ENCODE assay signal across 33 mouse cellular contexts in genomic region chr19:56682843-56683242, GRCm38 (mm10). TPM values are rescaled to one million over a fixed set of nuclear protein-coding genes. Genes with fewer than 3 reads are reported as not detected.
DNase-seq lines count a peak whose midpoint lies in the region; ATAC-seq and TF ChIP-seq lines count a peak whose summit lies in the region.
"Had no signal": no experiment of that assay in that cellular context is flagged by ENCODE, and none has a peak within 500 bp of the region (broad histone marks: within the 10 kb centered on the region; RNA-seq: fewer than 3 reads in every experiment).

No protein-coding gene starts in this region.

- no peak overlapping the region for H3K4me3 ChIP-seq in midbrain, embryonic 11.5 days (ENCODE audit: low read depth, low read length)
- H3K4me3 ChIP-seq in midbrain, embryonic 13.5 days (replicated peaks) = no peak overlapping the region
- no peak overlapping the region for H3K4me3 ChIP-seq in gastrocnemius, adult 2 months
- H3K4me3 ChIP-seq: embryonic facial prominence, embryonic 12.5 days; forebrain, embryonic 15.5 days; heart, adult 2 months; heart, embryonic 13.5 days; hindbrain, embryonic 15.5 days; intestine, embryonic 15.5 days; limb, embryonic 10.5 days; limb, embryonic 15.5 days; liver, embryonic 13.5 days; midbrain, embryonic 10.5 days; stomach, embryonic 15.5 days had no signal

- no peak for TF ChIP-seq CTCF in gastrocnemius, adult 2 months (IDR thresholded peaks at IDR 0.05)

- H3K9ac ChIP-seq in midbrain, embryonic 11.5 days (ENCODE audit: low read length) = no peak overlapping the region
- H3K9ac ChIP-seq in midbrain, embryonic 13.5 days (replicated peaks) = no peak overlapping the region
- H3K9ac ChIP-seq: embryonic facial prominence, embryonic 12.5 days; forebrain, embryonic 15.5 days; heart, embryonic 13.5 days; hindbrain, embryonic 15.5 days; intestine, embryonic 15.5 days; limb, embryonic 15.5 days; liver, embryonic 13.5 days; stomach, embryonic 15.5 days had no signal

- DNase-seq in midbrain, embryonic 11.5 days (ENCODE audit: low spot score, missing footprints) = peak; percentile 19
- peak; percentile 42 for DNase-seq in CD4-positive, CD25-positive, alpha-beta regulatory T cell, adult 2 months (ENCODE audit: low read depth, low spot score)
- DNase-seq in thymus, postnatal 25 days = peak; percentile 17
- no peak for DNase-seq in testis, postnatal 14 days (ENCODE audit: low spot score)
- no peak for DNase-seq in gastrocnemius, adult 2 months
- DNase-seq: adrenal gland, postnatal 14 days; cerebellum, adult 11-12 months; cerebellum, adult 9-11 months; embryo, embryonic 11 days; gastrocnemius, postnatal 36 days; heart, adult 2 months; heart, postnatal 10 days; kidney, adult 2 months; kidney, postnatal 4 days; layer of hippocampus, postnatal 36 days; liver, embryonic 13.5 days; lung, adult 18-20 months had no signal

- intact Hi-C loops in gastrocnemius, adult 2 months (cut with DNase I) = no loop called here

- H3K9me3 ChIP-seq in midbrain, embryonic 11.5 days (ENCODE audit: control insufficient read depth, low read length) = no peaks in the 10 kb centered on the region
- no peaks in the 10 kb centered on the region for H3K9me3 ChIP-seq in midbrain, embryonic 13.5 days
- H3K9me3 ChIP-seq: embryonic facial prominence, embryonic 12.5 days; forebrain, embryonic 15.5 days; G1E; heart, embryonic 13.5 days; hindbrain, embryonic 15.5 days; intestine, embryonic 15.5 days; limb, embryonic 10.5 days; limb, embryonic 15.5 days; liver, embryonic 13.5 days; midbrain, embryonic 10.5 days; stomach, embryonic 15.5 days had no signal

- no peaks in the 10 kb centered on the region for H3K36me3 ChIP-seq in midbrain, embryonic 11.5 days (ENCODE audit: control insufficient read depth, insufficient read depth, low read length)
- H3K36me3 ChIP-seq in midbrain, embryonic 13.5 days = no peaks in the 10 kb centered on the region
- H3K36me3 ChIP-seq: embryonic facial prominence, embryonic 12.5 days; forebrain, embryonic 15.5 days; G1E; heart, embryonic 13.5 days; hindbrain, embryonic 15.5 days; intestine, embryonic 15.5 days; limb, embryonic 10.5 days; limb, embryonic 15.5 days; liver, embryonic 13.5 days; midbrain, embryonic 10.5 days; stomach, embryonic 15.5 days had no signal

- no peaks in the 10 kb centered on the region for H3K4me1 ChIP-seq in midbrain, embryonic 11.5 days (ENCODE audit: control insufficient read depth, insufficient read depth, low read length)
- peaks cover 8% of the 10 kb centered on the region; the same call in 1 of the 2 replicates for H3K4me1 ChIP-seq in midbrain, embryonic 13.5 days (replicated peaks)
- H3K4me1 ChIP-seq: embryonic facial prominence, embryonic 12.5 days; hindbrain, embryonic 15.5 days; liver, embryonic 13.5 days had no signal

- 85% methylated on average over 7 of the region's 7 CpGs for WGBS in midbrain, embryonic 11.5 days
- 86% methylated on average over 7 of the region's 7 CpGs for WGBS in midbrain, embryonic 13.5 days

- no peak for ATAC-seq in midbrain, embryonic 11.5 days (ENCODE audit: low FRiP score)
- no peak for ATAC-seq in midbrain, embryonic 13.5 days
- peak; percentile 23 for ATAC-seq in activated CD4-positive, CD25-positive, alpha-beta regulatory T cell, adult 4 months
- ATAC-seq: forebrain, embryonic 15.5 days; intestine, embryonic 15.5 days; lung, postnatal 0 days; Patski had no signal

- no peak overlapping the region for H3K27ac ChIP-seq in midbrain, embryonic 11.5 days (ENCODE audit: low read depth, low read length)
- no peak overlapping the region for H3K27ac ChIP-seq in midbrain, embryonic 13.5 days
- H3K27ac ChIP-seq in gastrocnemius, adult 2 months = no peak overlapping the region
- H3K27ac ChIP-seq: embryonic facial prominence, embryonic 12.5 days; forebrain, embryonic 15.5 days; heart, adult 2 months; heart, embryonic 13.5 days; hindbrain, embryonic 15.5 days; intestine, embryonic 15.5 days; limb, embryonic 10.5 days; limb, embryonic 15.5 days; liver, embryonic 13.5 days; midbrain, embryonic 10.5 days; stomach, embryonic 15.5 days had no signal

- no peaks in the 10 kb centered on the region for H3K27me3 ChIP-seq in midbrain, embryonic 11.5 days (ENCODE audit: control insufficient read depth, insufficient read depth, low read length)
- 0 out of 2 replicates have a peak, but pooled peaks cover 2% of the 10 kb centered on the region for H3K27me3 ChIP-seq in midbrain, embryonic 13.5 days
- H3K27me3 ChIP-seq: embryonic facial prominence, embryonic 12.5 days; forebrain, embryonic 15.5 days; heart, embryonic 13.5 days; hindbrain, embryonic 15.5 days; intestine, embryonic 15.5 days; limb, embryonic 15.5 days; liver, embryonic 13.5 days; stomach, embryonic 15.5 days had no signal

- H3K4me2 ChIP-seq in midbrain, embryonic 11.5 days = no peak overlapping the region
- H3K4me2 ChIP-seq in midbrain, embryonic 13.5 days (replicated peaks) = no peak overlapping the region
- H3K4me2 ChIP-seq: embryonic facial prominence, embryonic 12.5 days; forebrain, embryonic 15.5 days; heart, embryonic 13.5 days; hindbrain, embryonic 15.5 days; intestine, embryonic 15.5 days; limb, embryonic 15.5 days; liver, embryonic 13.5 days; stomach, embryonic 15.5 days had no signal

RNA-seq across cellular contexts. Expression of gene Adrb1, which starts 39.2 kb away (rescaled TPM):
- 0.15 and 0.28 TPM in 2 replicates for polyA plus RNA-seq in midbrain, embryonic 11.5 days (2014; fragmentation: Nextera tagmentation; extraction: Ambion mirVana)
- 0.32 and 0.59 TPM in 2 replicates for polyA plus RNA-seq in midbrain, embryonic 13.5 days (2015; fragmentation: Nextera tagmentation; extraction: Ambion mirVana)
- not detected for polyA plus RNA-seq in activated CD4-positive, CD25-positive, alpha-beta regulatory T cell, adult 4 months (2017; shearing (Covaris generic))
- under 1 TPM; 0.11 to 0.13 TPM for total RNA-seq in gastrocnemius, adult 2 months (2021)
- total RNA-seq: gastrocnemius, adult 18-20 months; hematopoietic stem cell, adult 5-6 weeks had no signal
- polyA plus RNA-seq: G1E, Patski had no signal

Comparison
In these comparisons a context has a peak if more than half of its experiments do, and no peak if none do; other contexts are left out.
1. DNase-seq: peak in midbrain, embryonic 11.5 days (single experiment), CD4-positive, CD25-positive, alpha-beta regulatory T cell, adult 2 months (single experiment) and thymus, postnatal 25 days (single experiment); none in testis, postnatal 14 days (single experiment) and gastrocnemius, adult 2 months (single experiment).